Mouse (Mus musculus): ENCODE results near the gene Aldh8a1. TPM values are rescaled to one million over a fixed set of nuclear protein-coding genes. Genes with fewer than 3 reads are reported as not detected.

The Aldh8a1 gene
- polyA plus RNA-seq, 1 experiment: not detected

DNA sequence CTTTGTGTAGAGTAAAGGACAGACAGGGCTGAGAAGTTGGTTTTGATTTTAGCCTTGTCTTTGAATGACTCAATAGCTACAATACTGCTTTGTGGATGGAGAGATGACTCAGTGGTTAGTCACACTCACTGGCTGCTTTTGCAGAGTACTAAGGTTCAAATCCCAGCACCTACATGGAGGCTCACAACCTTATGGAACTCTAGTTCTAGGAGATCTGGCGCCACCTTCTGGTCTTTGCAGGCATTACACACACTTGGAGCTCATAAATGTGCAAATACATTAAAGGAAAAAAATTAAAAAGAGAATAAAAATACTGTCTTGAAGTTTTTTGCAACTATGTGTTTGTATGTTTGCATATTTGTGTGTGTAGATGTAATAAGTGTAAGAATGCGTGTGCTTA is 39.9 kb upstream of the Aldh8a1 start:
- H3K36me3 ChIP-seq (ENCODE audit: control insufficient read depth, insufficient read depth): peaks cover 51% of the 10 kb centered on the region
- H3K4me2 ChIP-seq (ENCODE audit: low read depth): no peak overlapping the region
- H3ac ChIP-seq (ENCODE audit: control insufficient read depth, insufficient read length): no peak overlapping the region
- TF ChIP-seq USF1 (IDR thresholded peaks at IDR 0.05; ENCODE audit: low read depth) (no peak), TCF12 (IDR thresholded peaks at IDR 0.05; ENCODE audit: insufficient read depth, poor library complexity, severe bottlenecking) (no peak), POLR2A (IDR thresholded peaks at IDR 0.05; ENCODE audit: insufficient read length, low read depth) (no peak), E2F4 (IDR thresholded peaks at IDR 0.05; ENCODE audit: insufficient read depth) (no peak), MYOG (IDR thresholded peaks at IDR 0.05; ENCODE audit: control insufficient read depth in 1 of 3, insufficient read depth in 1 of 3, insufficient read length in 2 of 3, low read depth in 2 of 3) (no peak), MYOD1 (IDR thresholded peaks at IDR 0.05; ENCODE audit: control insufficient read depth in 1 of 3, insufficient read length in 2 of 3, low read depth in 2 of 3) (no peak), MAX (IDR thresholded peaks at IDR 0.05; ENCODE audit: low read depth) (no peak), TCF3 (IDR thresholded peaks at IDR 0.05; ENCODE audit: insufficient read length, low read depth) (no peak), SRF (IDR thresholded peaks at IDR 0.05; ENCODE audit: control insufficient read depth, insufficient read length, low read depth) (no peak), REST (IDR thresholded peaks at IDR 0.05; ENCODE audit: insufficient read depth, insufficient read length) (no peak)
- H3K79me2 ChIP-seq (ENCODE audit: control insufficient read depth, insufficient read depth): no peaks in the 10 kb centered on the region
- H3K4me3 ChIP-seq: no peak overlapping the region
- H3K27me3 ChIP-seq (ENCODE audit: control insufficient read depth, insufficient read depth, insufficient read length): no peaks in the 10 kb centered on the region

- no peak for TF ChIP-seq POLR2A (IDR thresholded peaks at IDR 0.05; ENCODE audit: insufficient read length, low read depth)
- H3K79me2 ChIP-seq (ENCODE audit: control insufficient read depth, insufficient read depth): no peaks in the 10 kb centered on the region
- H3K4me2 ChIP-seq (ENCODE audit: low read depth): no peak overlapping the region
- H3K4me3 ChIP-seq: no peak overlapping the region
- peaks cover 55% of the 10 kb centered on the region for H3K36me3 ChIP-seq (ENCODE audit: control insufficient read depth, insufficient read depth)
- no peaks in the 10 kb centered on the region for H3K27me3 ChIP-seq (ENCODE audit: control insufficient read depth, insufficient read depth, insufficient read length)
- no peak overlapping the region for H3ac ChIP-seq (ENCODE audit: control insufficient read depth, insufficient read length)
These were observed 35.4 kb upstream of the Aldh8a1 start for GRCm38 (mm10) chr10:21341706-21342105.

GRCm38 (mm10) chr10:21342331-21343005 is 34.6 kb upstream of the Aldh8a1 start:
- Histone ChIP-seq H3K79me2 (ENCODE audit: control insufficient read depth, insufficient read depth) (no peaks in the 10 kb centered on the region), H3ac (ENCODE audit: control insufficient read depth, insufficient read length) (no peak overlapping the region), H3K27me3 (ENCODE audit: control insufficient read depth, insufficient read depth, insufficient read length) (no peaks in the 10 kb centered on the region), H3K4me3 (no peak overlapping the region), H3K4me2 (ENCODE audit: low read depth) (no peak overlapping the region), H3K36me3 (ENCODE audit: control insufficient read depth, insufficient read depth) (peaks cover 54% of the 10 kb centered on the region)
- TF ChIP-seq REST (IDR thresholded peaks at IDR 0.05; ENCODE audit: insufficient read depth, insufficient read length) (no peak), MAX (IDR thresholded peaks at IDR 0.05; ENCODE audit: low read depth) (no peak), TCF3 (IDR thresholded peaks at IDR 0.05; ENCODE audit: insufficient read length, low read depth) (no peak), MYOD1 (IDR thresholded peaks at IDR 0.05; ENCODE audit: control insufficient read depth in 1 of 3, insufficient read length in 2 of 3, low read depth in 2 of 3) (no peak), POLR2AphosphoS2 (IDR thresholded peaks at IDR 0.05; ENCODE audit: insufficient read length, low read depth) (no peak), E2F4 (IDR thresholded peaks at IDR 0.05; ENCODE audit: insufficient read depth) (no peak), SRF (IDR thresholded peaks at IDR 0.05; ENCODE audit: control insufficient read depth, insufficient read length, low read depth) (no peak), USF1 (IDR thresholded peaks at IDR 0.05; ENCODE audit: low read depth) (no peak), POLR2A (IDR thresholded peaks at IDR 0.05; ENCODE audit: insufficient read length, low read depth) (no peak), MYOG (IDR thresholded peaks at IDR 0.05; ENCODE audit: control insufficient read depth in 1 of 3, insufficient read depth in 1 of 3, insufficient read length in 2 of 3, low read depth in 2 of 3) (no peak), CEBPB (IDR thresholded peaks at IDR 0.05; ENCODE audit: insufficient read depth, poor library complexity, severe bottlenecking) (no peak), TCF12 (IDR thresholded peaks at IDR 0.05; ENCODE audit: insufficient read depth, poor library complexity, severe bottlenecking) (no peak)

DNA sequence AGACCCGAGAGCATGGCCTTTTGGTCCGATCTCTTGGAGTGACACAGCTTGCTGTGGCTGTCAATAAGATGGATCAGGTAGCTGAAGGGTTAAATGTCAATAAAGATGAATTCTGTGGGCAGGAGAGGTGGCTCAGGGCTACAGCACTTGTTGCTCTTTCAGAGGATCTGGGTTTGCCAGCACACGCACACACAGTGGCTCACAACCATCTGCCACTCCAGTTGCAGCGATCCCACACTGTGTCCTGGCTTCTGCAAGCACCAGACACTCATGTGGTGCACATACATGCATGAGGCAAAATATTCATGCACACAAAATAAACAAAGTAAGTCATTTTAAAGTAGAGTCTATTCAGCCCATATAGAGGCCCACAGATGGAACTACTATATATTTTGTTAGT is 29.8 kb upstream of the Aldh8a1 start:
- Histone ChIP-seq H3K36me3 (ENCODE audit: control insufficient read depth, insufficient read depth) (peaks cover 41% of the 10 kb centered on the region), H3K27me3 (ENCODE audit: control insufficient read depth, insufficient read depth, insufficient read length) (no peaks in the 10 kb centered on the region), H3K4me2 (ENCODE audit: low read depth) (no peak overlapping the region), H3ac (ENCODE audit: control insufficient read depth, insufficient read length) (no peak overlapping the region), H3K4me3 (no peak overlapping the region), H3K79me2 (ENCODE audit: control insufficient read depth, insufficient read depth) (no peaks in the 10 kb centered on the region)
- TF ChIP-seq SRF (IDR thresholded peaks at IDR 0.05; ENCODE audit: control insufficient read depth, insufficient read length, low read depth) (no peak), REST (IDR thresholded peaks at IDR 0.05; ENCODE audit: insufficient read depth, insufficient read length) (no peak), POLR2A (IDR thresholded peaks at IDR 0.05; ENCODE audit: insufficient read length, low read depth) (no peak), POLR2AphosphoS2 (IDR thresholded peaks at IDR 0.05; ENCODE audit: insufficient read length, low read depth) (no peak), TCF3 (IDR thresholded peaks at IDR 0.05; ENCODE audit: insufficient read length, low read depth) (no peak), CEBPB (IDR thresholded peaks at IDR 0.05; ENCODE audit: insufficient read depth, poor library complexity, severe bottlenecking) (no peak), E2F4 (IDR thresholded peaks at IDR 0.05; ENCODE audit: insufficient read depth) (no peak), MAX (IDR thresholded peaks at IDR 0.05; ENCODE audit: low read depth) (no peak), USF1 (IDR thresholded peaks at IDR 0.05; ENCODE audit: low read depth) (no peak), MYOD1 (IDR thresholded peaks at IDR 0.05; ENCODE audit: control insufficient read depth in 1 of 3, insufficient read length in 2 of 3, low read depth in 2 of 3) (no peak), TCF12 (IDR thresholded peaks at IDR 0.05; ENCODE audit: insufficient read depth, poor library complexity, severe bottlenecking) (no peak)

- no peaks in the 10 kb centered on the region for H3K27me3 ChIP-seq (ENCODE audit: control insufficient read depth, insufficient read depth, insufficient read length)
These were observed 27.6 kb upstream of the Aldh8a1 start for GRCm38 (mm10) chr10:21349449-21349848.

More at GRCm38 (mm10) chr10:21349449-21349848, 27.6 kb upstream of the Aldh8a1 start:
- Histone ChIP-seq H3K4me2 (ENCODE audit: low read depth) (no peak overlapping the region), H3K4me3 (no peak overlapping the region), H3ac (ENCODE audit: control insufficient read depth, insufficient read length) (no peak overlapping the region), H3K79me2 (ENCODE audit: control insufficient read depth, insufficient read depth) (no peaks in the 10 kb centered on the region), H3K36me3 (ENCODE audit: control insufficient read depth, insufficient read depth) (peaks cover 44% of the 10 kb centered on the region)
- TF ChIP-seq REST (IDR thresholded peaks at IDR 0.05; ENCODE audit: insufficient read depth, insufficient read length) (no peak), TCF3 (IDR thresholded peaks at IDR 0.05; ENCODE audit: insufficient read length, low read depth) (no peak), POLR2AphosphoS2 (IDR thresholded peaks at IDR 0.05; ENCODE audit: insufficient read length, low read depth) (no peak), TCF12 (IDR thresholded peaks at IDR 0.05; ENCODE audit: insufficient read depth, poor library complexity, severe bottlenecking) (no peak), SRF (IDR thresholded peaks at IDR 0.05; ENCODE audit: control insufficient read depth, insufficient read length, low read depth) (no peak), POLR2A (IDR thresholded peaks at IDR 0.05; ENCODE audit: insufficient read length, low read depth) (no peak), MYOD1 (IDR thresholded peaks at IDR 0.05; ENCODE audit: control insufficient read depth in 1 of 3, insufficient read length in 2 of 3, low read depth in 2 of 3) (no peak), USF1 (IDR thresholded peaks at IDR 0.05; ENCODE audit: low read depth) (no peak), E2F4 (IDR thresholded peaks at IDR 0.05; ENCODE audit: insufficient read depth) (no peak), CEBPB (IDR thresholded peaks at IDR 0.05; ENCODE audit: insufficient read depth, poor library complexity, severe bottlenecking) (no peak), MYOG (IDR thresholded peaks at IDR 0.05; ENCODE audit: control insufficient read depth in 1 of 3, insufficient read depth in 1 of 3, insufficient read length in 2 of 3, low read depth in 2 of 3) (no peak), MAX (IDR thresholded peaks at IDR 0.05; ENCODE audit: low read depth) (no peak)

Measured in myocyte (in vitro differentiated cells).